Mouse (Mus musculus) liver, embryonic 14.5 days (tissue): ENCODE data around the gene Dars. TPM values are rescaled to one million over a fixed set of nuclear protein-coding genes. Genes with fewer than 3 reads are reported as not detected.

Source experiments
- ATAC-seq: fragments of 200-750 bp; cut with Nextera tagmentation; 2 replicates; pipeline ENCODE4 v1.8.0; 2017; ENCODE audit warnings: moderate number of reproducible peaks, mild to moderate bottlenecking, moderate library complexity; ENCODE audit not compliant: insufficient read depth
- DNase-seq, 3 experiments: peaks; one replicate each; pipeline ENCODE4 v3.0.0-alpha.2; 2012 to 2013; ENCODE audit warnings: low read depth in 3 of 3, low spot score in 3 of 3
- H3K27ac ChIP-seq: fragments of 300-500 bp; sonication (generic); 2 replicates; pipeline ENCODE4 v1.5.1; 2014; ENCODE audit warnings: moderate library complexity, mild to moderate bottlenecking, control low read depth, inconsistent platforms
- H3K27me3 ChIP-seq: fragments of 300-500 bp; sonication (generic); 2 replicates; pipeline ENCODE4 v1.6.1; 2014; ENCODE audit warnings: mild to moderate bottlenecking, low read length, moderate library complexity; ENCODE audit not compliant: control insufficient read depth, insufficient read depth
- H3K36me3 ChIP-seq: fragments of 300-500 bp; sonication (generic); replicated peaks from 2 replicates; pipeline ENCODE4 v1.6.1; 2014; ENCODE audit warnings: low read depth; ENCODE audit not compliant: control insufficient read depth, insufficient read depth
- H3K4me1 ChIP-seq, 2 experiments: fragments of 200-500 bp in 1 of 2; fragments of 300-500 bp in 1 of 2; sonication (generic) in 1 of 2; replicated peaks; 2 replicates each; pipeline ENCODE4 v1.6.1; 2012 to 2014; ENCODE audit warnings: antibody characterized with exemption in 1 of 2, inconsistent platforms in 1 of 2, low read length in 1 of 2; ENCODE audit not compliant: control insufficient read depth in 2 of 2, insufficient read depth in 2 of 2
- H3K4me2 ChIP-seq: fragments of 300-500 bp; sonication (generic); 2 replicates; pipeline ENCODE4 v1.6.1; 2014; ENCODE audit warnings: low read depth, mild to moderate bottlenecking, control low read depth, moderate library complexity
- H3K4me3 ChIP-seq, 2 experiments: fragments of 200-500 bp in 1 of 2; fragments of 300-500 bp in 1 of 2; sonication (generic) in 1 of 2; 2 replicates each; pipeline ENCODE4 v1.5.1; 2012 to 2014; ENCODE audit warnings: low read depth in 2 of 2, low read length in 2 of 2, mild to moderate bottlenecking in 2 of 2, control low read depth in 1 of 2, inconsistent platforms in 1 of 2, moderate library complexity in 1 of 2; ENCODE audit not compliant: insufficient read depth in 1 of 2
- H3K9ac ChIP-seq: fragments of 300-500 bp; sonication (generic); replicated peaks from 2 replicates; pipeline ENCODE4 v1.6.1; 2014; ENCODE audit warnings: mild to moderate bottlenecking, control low read depth, moderate library complexity
- H3K9me3 ChIP-seq: fragments of 300-500 bp; sonication (generic); 2 replicates; pipeline ENCODE4 v1.6.1; 2016; ENCODE audit warnings: low read length, mixed read lengths; ENCODE audit not compliant: control insufficient read depth
- CTCF ChIP-seq: IDR thresholded peaks from 2 replicates; pipeline ENCODE4 v1.5.1; 2016; ENCODE audit warnings: antibody characterized with exemption, low read depth, control low read depth
- EP300 ChIP-seq: IDR thresholded peaks from 2 replicates; pipeline ENCODE4 v1.6.1; 2016; ENCODE audit warnings: antibody characterized with exemption, low read depth
- WGBS: fragments of 180-500 bp; shearing (Covaris S2); extraction: QIAGEN DNeasy Blood & Tissue Kit; methylation state at CpG from one replicate; pipeline ENCODE4 v1.1.7; 2014; ENCODE audit not compliant: insufficient replicate concordance; 5-methylcytosine and 5-hydroxymethylcytosine counted together
- polyA plus RNA-seq, 2 experiments: library from polyadenylated mRNA; depleted of rRNA in 1 of 2; stranded (reverse) in 1 of 2; unstranded in 1 of 2; fragments of >200 nt; fragmentation: Nextera tagmentation in 1 of 2; extraction: Ambion mirVana in 1 of 2; gene quantifications; 2 replicates each; pipeline versions ENCODE4 v1.2.1 to v1.2.3; 2012 to 2014

Gene Dars
- polyA plus RNA-seq, 2 experiments, result 34.8 to 62.8 TPM

- DNase-seq (no peak), ATAC-seq (no peak)
- Histone ChIP-seq H3K27ac (no peak overlapping the region), H3K9ac (no peak overlapping the region), H3K4me3 (no peak overlapping the region), H3K27me3 (no peaks in the 10 kb centered on the region), H3K4me1 (no peaks in the 10 kb centered on the region), H3K36me3 (peaks cover 20% of the 10 kb centered on the region), H3K9me3 (no peaks in the 10 kb centered on the region), H3K4me2 (no peak overlapping the region)
- TF ChIP-seq EP300 (no peak), CTCF (no peak)
- WGBS, result 83% methylated on average over 3 of the region's 3 CpGs
Measured at GRCm38 (mm10) chr1:128394657-128395056, 22.5 kb downstream of the Dars start.

DNA sequence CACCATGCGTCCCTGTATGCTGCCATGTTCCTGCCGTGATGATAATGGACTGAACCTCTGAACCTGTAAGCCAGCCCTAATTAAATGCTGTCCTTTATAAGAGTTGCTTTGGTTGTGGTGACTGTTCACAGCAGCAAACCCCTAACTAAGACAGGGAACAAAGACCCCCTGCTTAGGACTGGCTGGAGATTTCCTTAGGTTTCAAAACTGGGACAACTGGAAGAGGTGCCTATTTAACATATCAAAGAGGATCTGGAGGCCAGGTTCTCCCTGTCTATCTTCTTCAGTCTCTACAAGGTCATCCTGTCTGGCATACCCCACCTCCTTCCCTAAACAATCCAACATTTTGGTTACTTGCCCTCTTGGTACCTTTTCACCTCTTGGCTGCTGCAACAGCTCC is 24.8 kb downstream of the Dars start:
- WGBS, result 78% methylated on average over 2 of the region's 2 CpGs
- H3K36me3 ChIP-seq, result peaks cover 17% of the 10 kb centered on the region

DNA sequence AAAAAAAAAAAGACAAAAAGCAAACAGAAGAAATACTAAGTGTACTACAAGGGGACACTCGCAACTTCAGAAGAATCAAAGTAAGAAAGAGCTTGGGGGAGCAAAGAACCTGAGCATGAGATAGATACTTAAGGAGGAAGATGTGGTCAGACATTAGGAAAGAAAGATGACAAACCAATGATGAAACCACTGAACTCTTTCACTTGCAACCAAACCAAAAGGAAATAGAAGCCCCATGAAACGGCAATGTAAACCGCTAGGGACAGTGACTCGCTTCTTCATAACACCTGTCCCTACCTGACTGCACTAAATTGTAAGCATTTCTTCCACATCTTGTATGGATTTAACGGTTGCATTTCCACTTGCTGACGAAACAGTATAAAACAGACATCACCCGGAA is 30.7 kb downstream of the Dars start:
- H3K9ac ChIP-seq, result no peak overlapping the region
- ATAC-seq (no peak), DNase-seq (no peak)
- peaks cover 22% of the 10 kb centered on the region for H3K36me3 ChIP-seq
- no peak overlapping the region for H3K4me2 ChIP-seq
- 77% methylated on average over 7 of the region's 7 CpGs for WGBS
- H3K27me3 ChIP-seq, result no peaks in the 10 kb centered on the region
- H3K9me3 ChIP-seq, result no peaks in the 10 kb centered on the region
- H3K4me1 ChIP-seq, result no peaks in the 10 kb centered on the region
- no peak overlapping the region for H3K27ac ChIP-seq
- TF ChIP-seq EP300, result no peak
- TF ChIP-seq CTCF, result no peak
- no peak overlapping the region for H3K4me3 ChIP-seq

More for the DNA sequence above, 24.8 kb downstream of the Dars start:
- H3K9me3 ChIP-seq, result no peaks in the 10 kb centered on the region
- H3K27ac ChIP-seq, result no peak overlapping the region
- H3K4me1 ChIP-seq, result no peaks in the 10 kb centered on the region
- no peaks in the 10 kb centered on the region for H3K27me3 ChIP-seq
- DNase-seq, result no peak
- no peak overlapping the region for H3K4me2 ChIP-seq
- no peak for ATAC-seq
- TF ChIP-seq CTCF, result no peak
- no peak for TF ChIP-seq EP300
- H3K9ac ChIP-seq, result no peak overlapping the region
- no peak overlapping the region for H3K4me3 ChIP-seq

DNA sequence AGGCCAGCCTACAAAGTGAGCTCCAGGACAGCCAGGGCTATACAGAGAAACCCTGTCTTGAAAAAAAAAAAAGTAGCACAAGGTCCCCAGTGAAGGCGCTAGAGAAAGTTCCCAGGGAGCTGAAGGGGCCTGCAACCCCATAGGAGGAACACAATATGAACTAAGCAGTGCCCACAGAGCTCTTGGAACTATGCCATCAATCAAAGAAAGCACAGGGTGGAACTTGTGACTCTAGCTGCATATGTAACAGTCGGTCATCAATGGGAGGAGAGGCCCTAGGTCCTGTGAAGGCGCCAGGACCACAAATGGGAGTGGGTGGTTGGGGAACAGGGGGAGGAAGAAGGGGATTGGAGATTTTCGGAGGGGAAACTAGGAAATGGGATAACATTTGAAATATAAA is 40.3 kb downstream of the Dars start:
- TF ChIP-seq CTCF (no peak), EP300 (no peak)
- no peak overlapping the region for H3K27ac ChIP-seq
- DNase-seq, result no peak
- H3K4me3 ChIP-seq, result no peak overlapping the region
- H3K4me1 ChIP-seq, result no peaks in the 10 kb centered on the region
- no peak overlapping the region for H3K9ac ChIP-seq
- H3K27me3 ChIP-seq, result no peaks in the 10 kb centered on the region
- no peak overlapping the region for H3K4me2 ChIP-seq
- no peaks in the 10 kb centered on the region for H3K9me3 ChIP-seq
- no peak for ATAC-seq
- 80% methylated on average over 4 of the region's 4 CpGs for WGBS
- H3K36me3 ChIP-seq, result peaks cover 24% of the 10 kb centered on the region

DNA sequence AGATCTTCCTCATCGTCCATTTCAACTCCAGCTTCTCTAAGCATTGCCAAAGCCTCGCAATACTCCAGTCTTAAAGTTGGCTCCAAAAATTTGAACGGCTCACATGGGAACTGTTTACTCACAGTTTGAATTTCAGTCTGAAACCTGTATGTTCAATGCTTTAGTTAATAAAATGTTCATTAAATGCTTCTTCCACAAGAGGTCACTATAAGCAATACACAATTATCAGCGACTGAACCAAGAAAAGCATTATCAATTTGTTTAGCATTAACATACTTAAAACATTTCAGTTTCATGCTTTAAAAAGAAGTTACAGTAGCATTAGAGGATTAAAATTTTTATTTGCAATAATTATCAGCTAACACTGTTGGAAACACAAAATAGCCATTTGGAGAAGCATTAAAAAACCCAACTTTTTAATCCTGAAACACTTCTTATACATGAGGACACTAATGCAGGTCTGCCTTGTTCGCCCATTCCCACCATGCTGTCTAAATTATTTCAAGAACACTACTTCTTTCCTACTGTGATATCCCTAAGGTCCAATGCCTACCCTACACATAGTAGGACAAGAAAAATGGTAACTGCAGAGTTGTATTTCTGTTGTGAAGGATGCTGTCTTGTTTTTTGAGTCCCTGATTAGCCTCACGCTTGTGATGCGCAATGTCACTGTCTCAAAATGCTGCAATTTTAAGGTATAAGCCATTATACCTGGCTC is 44.9 kb downstream of the Dars start:
- WGBS, result 78% methylated on average over 7 of the region's 7 CpGs
- DNase-seq, result no peak
- no peak overlapping the region for H3K4me2 ChIP-seq
- H3K4me1 ChIP-seq, result no peaks in the 10 kb centered on the region
- H3K9ac ChIP-seq, result no peak overlapping the region
- H3K9me3 ChIP-seq, result no peaks in the 10 kb centered on the region
- H3K36me3 ChIP-seq, result peaks cover 27% of the 10 kb centered on the region
- ATAC-seq, result no peak
- H3K27me3 ChIP-seq, result no peaks in the 10 kb centered on the region
- no peak overlapping the region for H3K27ac ChIP-seq
- no peak overlapping the region for H3K4me3 ChIP-seq
- TF ChIP-seq EP300 (no peak), CTCF (0 out of 2 replicates have a peak, but pooled peaks have one; percentile 11)
